Mouse (Mus musculus): Measurements from ENCODE around the gene Bcl6b.
A peak's percentile ranks its signal among the peaks of the same experiment; 100 is the strongest.

Gene Bcl6b

GRCm38 (mm10) chr11:70232546-70232945 lies 2.9 kb upstream of the Bcl6b start:
- no peak for DNase-seq

DNA sequence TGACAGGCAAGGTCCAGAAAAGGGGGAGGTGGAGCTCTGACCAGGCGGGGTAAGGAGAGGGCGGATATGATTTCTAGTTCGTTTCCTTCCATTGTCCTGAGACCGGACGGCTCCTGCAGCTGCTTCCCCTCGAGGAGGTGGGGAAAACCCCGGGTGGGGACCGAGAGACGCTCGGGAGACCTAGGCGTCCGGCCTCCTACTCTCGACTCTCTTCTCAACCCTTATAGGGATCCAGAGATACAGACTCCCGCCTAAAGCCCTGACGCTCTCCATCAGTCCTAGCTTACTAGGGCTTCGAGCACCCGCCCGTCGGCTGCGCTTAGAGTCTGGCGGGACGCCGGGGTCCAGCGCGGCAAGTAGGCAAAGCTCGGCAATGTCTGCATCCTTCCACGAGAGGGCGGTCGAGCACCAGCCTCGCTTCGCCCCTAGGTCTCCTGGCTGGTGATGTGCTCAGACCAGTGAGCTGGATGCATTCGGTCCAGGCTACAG lies 685 bp upstream of the Bcl6b start:
- DNase-seq: peak; percentile 84

GRCm38 (mm10) chr11:70228828-70229227 lies 770 bp downstream of the Bcl6b start:
- peak; percentile 81 for DNase-seq

DNA sequence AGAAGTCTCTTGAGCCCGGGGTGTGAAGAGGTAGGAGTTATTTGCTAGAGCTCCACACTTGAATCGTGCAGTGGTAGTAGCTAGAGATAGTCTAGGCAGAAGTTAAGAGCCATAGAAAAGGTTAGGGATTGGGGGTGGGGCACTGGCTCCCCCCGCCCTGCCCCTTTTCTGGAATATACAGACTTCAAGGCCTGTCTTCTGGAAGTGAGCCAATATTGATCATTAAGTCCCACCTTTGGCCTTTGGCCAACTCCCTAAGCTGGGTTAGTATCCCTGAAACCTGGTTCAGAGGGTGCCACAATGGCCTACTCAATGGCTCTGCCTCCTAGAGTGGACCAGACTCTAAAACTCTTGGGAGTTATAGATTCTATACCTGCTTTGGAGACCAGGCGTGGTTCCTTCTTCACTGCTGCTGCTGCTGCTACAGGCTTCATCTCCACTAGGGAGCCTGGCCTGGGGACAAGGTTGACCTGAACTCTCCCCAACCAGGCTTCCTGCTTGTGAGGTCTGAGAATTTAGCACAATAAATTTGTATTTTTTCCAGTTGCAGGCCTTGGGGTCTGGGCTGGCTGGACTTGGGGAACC lies 1.8 kb downstream of the Bcl6b start:
- DNase-seq: no peak

GRCm38 (mm10) chr11:70227126-70227525 lies 2.5 kb downstream of the Bcl6b start:
- DNase-seq: no peak

- no peak for DNase-seq
These were observed 3.1 kb downstream of the Bcl6b start for GRCm38 (mm10) chr11:70226602-70226890.

DNA sequence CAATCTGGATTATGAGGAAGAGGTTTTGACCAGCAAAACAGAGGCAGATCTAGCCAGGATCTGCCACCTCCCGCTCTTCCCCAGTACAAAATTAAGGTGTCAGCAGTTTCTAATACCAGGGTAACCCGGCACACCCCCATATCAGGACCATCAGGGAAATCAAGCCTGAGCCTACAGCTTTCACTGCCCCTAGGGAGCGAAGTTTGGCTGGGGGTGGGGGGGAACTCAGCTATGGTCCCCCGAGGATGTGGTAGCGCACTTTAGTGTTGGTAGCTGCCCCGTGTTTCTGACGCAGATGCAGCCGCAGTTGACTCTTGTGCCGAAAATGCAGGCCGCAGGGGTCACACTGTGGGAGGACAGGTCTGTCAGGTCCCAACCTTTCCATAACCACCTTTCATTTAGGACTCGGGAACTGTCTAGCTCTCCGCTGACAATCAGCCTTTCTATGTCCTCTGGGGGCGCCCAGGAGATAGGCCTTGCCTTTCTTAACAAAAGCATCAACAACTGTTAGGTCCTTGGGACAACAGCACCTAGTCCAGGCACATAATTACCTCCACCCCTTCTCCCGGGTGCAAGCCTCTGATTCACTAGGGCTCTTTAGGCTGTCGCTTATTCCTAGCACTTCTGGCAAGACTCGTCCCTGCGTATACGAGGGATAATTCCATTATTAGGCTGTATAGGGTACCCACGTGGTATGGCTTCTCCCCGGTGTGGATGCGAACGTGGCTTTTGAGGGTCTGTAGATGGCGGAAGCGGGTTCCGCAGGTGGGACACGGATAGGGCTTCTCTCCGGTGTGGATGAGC lies 3.6 kb downstream of the Bcl6b start:
- no peak for DNase-seq

- no peak for DNase-seq
These were observed 5.9 kb downstream of the Bcl6b start for GRCm38 (mm10) chr11:70223724-70224123.

- DNase-seq: no peak
These were observed 7.7 kb downstream of the Bcl6b start for GRCm38 (mm10) chr11:70221603-70222500.

DNA sequence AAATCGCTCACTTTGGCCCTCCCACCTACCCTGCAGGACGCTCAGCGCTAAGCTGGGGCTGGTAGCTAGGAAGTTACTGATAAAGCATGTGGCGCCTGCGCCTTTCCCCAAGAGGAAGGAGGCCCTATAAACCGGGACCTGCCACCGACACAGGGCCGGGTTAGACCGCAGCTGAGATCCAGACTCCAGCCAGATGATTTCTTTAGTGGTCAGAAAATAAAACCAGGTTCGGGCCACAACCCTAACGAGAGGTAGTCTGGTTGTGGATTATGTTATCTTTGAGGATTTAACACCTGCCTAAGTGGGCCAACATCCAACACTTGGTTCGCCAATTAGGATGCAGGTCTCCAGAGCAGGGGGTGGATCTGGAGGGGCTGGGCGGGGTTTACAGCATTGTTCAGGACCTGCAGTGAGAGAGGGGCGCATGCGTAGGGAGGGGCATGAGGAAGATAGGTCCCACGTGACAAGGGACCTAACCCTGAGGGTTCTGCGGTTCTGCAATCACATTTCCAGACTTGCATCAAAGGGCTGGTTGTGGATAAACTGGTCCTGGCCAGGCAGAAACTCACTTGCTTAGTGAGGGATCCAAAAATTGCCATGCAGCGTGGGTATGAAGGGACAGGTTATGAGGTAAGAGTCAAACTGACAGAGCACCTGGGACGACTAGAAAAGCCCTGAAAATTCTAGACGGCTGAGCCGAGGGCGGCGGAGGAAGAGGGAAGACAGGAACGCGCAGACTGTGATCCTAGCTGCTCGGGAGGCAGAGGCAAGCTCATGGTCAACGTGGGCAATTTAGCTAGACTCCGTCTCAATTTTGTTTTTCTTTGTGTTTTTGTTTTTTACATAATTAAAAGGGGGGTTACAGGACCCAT lies 8.6 kb downstream of the Bcl6b start, which contains the start of gene Slc16a13:
Slc16a13 (minus strand) TSS at position 334 of the 872 bp plus-strand sequence.
- peak; percentile 88 for DNase-seq

DNA sequence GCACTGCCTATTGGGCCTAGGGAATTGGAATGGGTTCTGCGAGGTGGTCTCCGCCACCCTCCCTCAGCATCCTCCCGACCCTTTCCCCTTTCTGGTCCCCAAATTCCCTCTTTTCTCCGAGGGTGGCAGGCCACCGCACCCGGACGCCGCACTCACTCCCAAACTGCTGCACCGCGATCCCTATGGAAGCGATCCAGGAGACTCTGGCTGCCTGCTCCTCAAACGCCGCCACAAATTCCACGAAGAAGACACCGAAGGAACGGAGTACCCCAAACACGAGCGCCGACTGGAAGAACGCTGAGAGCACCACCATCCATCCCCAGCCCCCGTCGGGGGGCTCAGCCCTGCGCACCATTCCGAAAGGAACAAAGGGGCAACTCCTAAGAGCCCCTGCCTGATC lies 9.3 kb downstream of the Bcl6b start:
- DNase-seq: no peak

- no peak for DNase-seq
These were observed 9.7 kb downstream of the Bcl6b start for GRCm38 (mm10) chr11:70219873-70220272.

GRCm38 (mm10) chr11:70218741-70219470 lies 10.7 kb downstream of the Bcl6b start:
- DNase-seq: no peak

DNA sequence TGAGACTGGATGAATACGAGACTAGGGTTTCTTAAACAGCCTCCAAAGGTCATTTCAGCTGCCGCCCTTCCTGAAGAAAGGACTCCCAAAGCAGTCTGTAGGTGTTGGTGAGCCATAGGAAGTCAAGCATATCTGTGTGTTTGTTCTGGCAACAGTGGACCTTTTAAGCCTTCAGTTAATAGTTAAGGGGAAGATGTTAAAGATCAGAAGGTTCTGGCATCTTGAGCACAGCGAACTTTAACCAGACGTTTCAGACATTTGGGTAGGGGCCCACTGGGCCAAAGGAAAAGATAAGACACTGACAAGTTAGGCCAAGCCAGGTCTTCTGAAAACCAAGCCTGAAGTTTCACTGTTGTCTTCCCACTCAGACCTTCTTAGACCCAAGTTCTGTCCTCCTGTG lies 11.6 kb downstream of the Bcl6b start:
- DNase-seq: no peak

GRCm38 (mm10) chr11:70216103-70216502 lies 13.5 kb downstream of the Bcl6b start:
- no peak for DNase-seq

GRCm38 (mm10) chr11:70215301-70215700 lies 14.3 kb downstream of the Bcl6b start:
- no peak for DNase-seq

DNA sequence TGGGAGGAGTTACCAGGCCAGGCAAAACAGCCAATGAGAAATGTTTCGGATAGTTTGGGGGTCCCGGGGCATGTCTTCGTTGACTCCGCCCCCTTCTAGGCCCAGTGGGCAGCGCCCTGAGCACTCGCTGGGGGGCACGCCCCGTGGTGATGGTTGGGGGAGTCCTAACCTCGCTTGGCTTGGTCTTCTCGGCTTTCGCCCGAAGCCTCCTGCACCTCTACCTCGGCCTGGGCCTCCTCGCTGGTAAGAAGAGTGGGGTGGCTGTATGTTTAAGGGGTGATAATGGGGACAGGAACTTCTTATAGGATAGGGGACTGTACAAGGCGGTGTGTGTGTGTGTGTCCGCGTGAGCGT lies 14.8 kb downstream of the Bcl6b start:
- no peak for DNase-seq

DNA sequence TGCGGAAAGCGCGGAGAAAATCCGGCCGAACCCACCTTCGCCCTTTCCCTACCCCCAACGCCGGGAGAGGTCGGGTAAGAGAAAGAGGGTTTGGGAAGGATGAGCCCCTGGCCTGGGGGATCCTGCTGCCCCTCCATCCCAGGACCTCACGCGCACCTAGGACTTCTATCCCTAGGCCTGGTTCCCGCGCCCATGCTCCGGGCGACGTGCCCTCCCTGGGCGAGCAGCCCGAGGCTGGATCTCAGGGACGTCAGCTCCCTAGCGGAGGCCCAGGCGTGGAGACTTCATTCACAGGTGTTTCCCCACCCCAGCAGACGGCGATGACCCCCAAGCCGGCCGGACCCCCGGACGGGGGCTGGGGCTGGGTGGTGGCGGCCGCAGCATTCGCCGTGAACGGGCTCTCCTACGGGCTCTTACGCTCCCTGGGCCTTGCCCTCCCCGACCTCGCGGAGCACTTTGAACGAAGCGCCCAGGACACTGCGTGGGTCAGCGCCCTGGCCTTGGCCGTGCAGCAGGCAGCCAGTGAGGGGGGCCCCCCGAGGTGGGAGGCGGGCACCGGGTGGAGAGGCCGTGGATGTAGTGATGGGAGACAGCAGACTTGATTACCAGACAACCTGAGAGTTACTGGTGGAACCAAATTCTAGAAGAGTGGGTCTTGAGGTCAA lies 15.3 kb downstream of the Bcl6b start:
- DNase-seq: no peak

DNA sequence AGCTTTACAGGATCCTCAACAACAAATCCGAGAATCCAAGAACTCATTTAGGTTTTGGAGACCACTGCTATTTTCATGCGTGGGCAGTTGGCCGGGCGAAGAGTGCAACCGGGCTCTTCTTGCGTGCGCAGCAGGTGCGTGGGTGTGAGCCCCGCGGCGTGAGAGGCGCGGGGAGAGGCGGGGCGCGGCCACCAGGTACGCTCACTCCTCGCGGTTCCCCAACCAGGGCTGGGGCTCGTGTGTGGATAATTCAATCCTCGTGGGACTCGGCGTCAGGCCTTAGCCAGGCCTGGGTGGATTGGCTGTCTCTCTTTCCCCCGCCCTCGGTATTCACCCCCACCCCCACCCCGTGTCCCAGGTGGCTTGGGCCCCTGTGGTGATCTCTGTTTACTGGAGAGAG lies 15.9 kb downstream of the Bcl6b start:
- no peak for DNase-seq

GRCm38 (mm10) chr11:70212896-70213295 lies 16.7 kb downstream of the Bcl6b start:
- peak; percentile 52 for DNase-seq

- no peak for DNase-seq
These were observed 17.2 kb downstream of the Bcl6b start, which contains the start of gene Slc16a11 for GRCm38 (mm10) chr11:70212423-70212822. TSS of gene Slc16a11 (plus strand) at chr11:70212752.
